Mouse (Mus musculus): ENCODE data around the gene Macrod1. TPM values are rescaled to one million over a fixed set of nuclear protein-coding genes. Genes with fewer than 3 reads are reported as not detected.

The Macrod1 gene
- polyA plus RNA-seq, 1 experiment, result 61.7 TPM

- Histone ChIP-seq H3K4me3 (ENCODE audit: insufficient read depth, low read depth, low read length) (no peak overlapping the region), H3K36me3 (ENCODE audit: control insufficient read depth, insufficient read depth, low read length) (no peaks in the 10 kb centered on the region), H3K4me1 (ENCODE audit: control insufficient read depth, insufficient read depth, low read length) (peaks cover 18% of the 10 kb centered on the region), H3K27me3 (replicated peaks; ENCODE audit: control insufficient read depth, insufficient read depth, low read length) (no peaks in the 10 kb centered on the region), H3K27ac (ENCODE audit: insufficient read depth, low read depth, low read length) (no peak overlapping the region)
- WGBS, result 33% methylated on average over 6 of the region's 6 CpGs
- TF ChIP-seq POLR2A (IDR thresholded peaks at IDR 0.05; ENCODE audit: low read depth, low read length) (no peak), CTCF (conservative IDR thresholded peaks at IDR 0.05; ENCODE audit: insufficient read depth, insufficient read length, low read depth, low read length) (peak; percentile 55)
- peak; percentile 73 for DNase-seq
Measured at GRCm38 (mm10) chr19:7108114-7108905, 51.7 kb downstream of the Macrod1 start.

- TF ChIP-seq POLR2A (IDR thresholded peaks at IDR 0.05; ENCODE audit: low read depth, low read length), result no peak
- no peak for TF ChIP-seq CTCF (conservative IDR thresholded peaks at IDR 0.05; ENCODE audit: insufficient read depth, insufficient read length, low read depth, low read length)
- Histone ChIP-seq H3K27me3 (replicated peaks; ENCODE audit: control insufficient read depth, insufficient read depth, low read length) (no peaks in the 10 kb centered on the region), H3K27ac (ENCODE audit: insufficient read depth, low read depth, low read length) (no peak overlapping the region), H3K4me3 (ENCODE audit: insufficient read depth, low read depth, low read length) (no peak overlapping the region), H3K36me3 (ENCODE audit: control insufficient read depth, insufficient read depth, low read length) (no peaks in the 10 kb centered on the region), H3K4me1 (ENCODE audit: control insufficient read depth, insufficient read depth, low read length) (peaks cover 18% of the 10 kb centered on the region)
- DNase-seq, result no peak
- whole genome bisulfite sequencing, result 61% methylated on average over 5 of the region's 5 CpGs
Measured at GRCm38 (mm10) chr19:7110097-7110496, 53.5 kb downstream of the Macrod1 start.

GRCm38 (mm10) chr19:7110875-7111274, 54.3 kb downstream of the Macrod1 start:
- 32% methylated on average over 6 of the region's 6 CpGs for WGBS
- H3K36me3 ChIP-seq (ENCODE audit: control insufficient read depth, insufficient read depth, low read length), result no peaks in the 10 kb centered on the region
- no peak for DNase-seq
- H3K4me3 ChIP-seq (ENCODE audit: insufficient read depth, low read depth, low read length), result no peak overlapping the region
- peaks cover 18% of the 10 kb centered on the region for H3K4me1 ChIP-seq (ENCODE audit: control insufficient read depth, insufficient read depth, low read length)
- TF ChIP-seq CTCF (conservative IDR thresholded peaks at IDR 0.05; ENCODE audit: insufficient read depth, insufficient read length, low read depth, low read length) (no peak), POLR2A (IDR thresholded peaks at IDR 0.05; ENCODE audit: low read depth, low read length) (no peak)
- H3K27me3 ChIP-seq (replicated peaks; ENCODE audit: control insufficient read depth, insufficient read depth, low read length), result no peaks in the 10 kb centered on the region
- H3K27ac ChIP-seq (ENCODE audit: insufficient read depth, low read depth, low read length), result no peak overlapping the region

- H3K4me1 ChIP-seq (ENCODE audit: control insufficient read depth, insufficient read depth, low read length), result peaks cover 18% of the 10 kb centered on the region
- 80% methylated on average over 6 of the region's 6 CpGs for WGBS
- H3K4me3 ChIP-seq (ENCODE audit: insufficient read depth, low read depth, low read length), result no peak overlapping the region
- no peaks in the 10 kb centered on the region for H3K36me3 ChIP-seq (ENCODE audit: control insufficient read depth, insufficient read depth, low read length)
- H3K27ac ChIP-seq (ENCODE audit: insufficient read depth, low read depth, low read length), result no peak overlapping the region
- DNase-seq, result no peak
- no peak for TF ChIP-seq POLR2A (IDR thresholded peaks at IDR 0.05; ENCODE audit: low read depth, low read length)
- TF ChIP-seq CTCF (conservative IDR thresholded peaks at IDR 0.05; ENCODE audit: insufficient read depth, insufficient read length, low read depth, low read length), result no peak
- no peaks in the 10 kb centered on the region for H3K27me3 ChIP-seq (replicated peaks; ENCODE audit: control insufficient read depth, insufficient read depth, low read length)
Measured at GRCm38 (mm10) chr19:7111309-7111708, 54.7 kb downstream of the Macrod1 start.

GRCm38 (mm10) chr19:7111710-7112109, 55.1 kb downstream of the Macrod1 start:
- Histone ChIP-seq H3K27me3 (replicated peaks; ENCODE audit: control insufficient read depth, insufficient read depth, low read length) (no peaks in the 10 kb centered on the region), H3K27ac (ENCODE audit: insufficient read depth, low read depth, low read length) (no peak overlapping the region), H3K4me3 (ENCODE audit: insufficient read depth, low read depth, low read length) (no peak overlapping the region), H3K4me1 (ENCODE audit: control insufficient read depth, insufficient read depth, low read length) (peaks cover 18% of the 10 kb centered on the region), H3K36me3 (ENCODE audit: control insufficient read depth, insufficient read depth, low read length) (no peaks in the 10 kb centered on the region)
- DNase-seq, result no peak
- TF ChIP-seq CTCF (conservative IDR thresholded peaks at IDR 0.05; ENCODE audit: insufficient read depth, insufficient read length, low read depth, low read length), result no peak
- TF ChIP-seq POLR2A (IDR thresholded peaks at IDR 0.05; ENCODE audit: low read depth, low read length), result no peak
- 59% methylated on average over 4 of the region's 4 CpGs for WGBS

GRCm38 (mm10) chr19:7112628-7113027, 56.0 kb downstream of the Macrod1 start:
- H3K27ac ChIP-seq (ENCODE audit: insufficient read depth, low read depth, low read length), result no peak overlapping the region

GRCm38 (mm10) chr19:7113574-7113973, 57.0 kb downstream of the Macrod1 start:
- H3K27ac ChIP-seq (ENCODE audit: insufficient read depth, low read depth, low read length), result no peak overlapping the region
- H3K4me3 ChIP-seq (ENCODE audit: insufficient read depth, low read depth, low read length), result no peak overlapping the region
- DNase-seq, result no peak
- no peaks in the 10 kb centered on the region for H3K36me3 ChIP-seq (ENCODE audit: control insufficient read depth, insufficient read depth, low read length)
- 64% methylated on average over 14 of the region's 14 CpGs for WGBS
- no peaks in the 10 kb centered on the region for H3K27me3 ChIP-seq (replicated peaks; ENCODE audit: control insufficient read depth, insufficient read depth, low read length)
- no peak for TF ChIP-seq CTCF (conservative IDR thresholded peaks at IDR 0.05; ENCODE audit: insufficient read depth, insufficient read length, low read depth, low read length)
- no peak for TF ChIP-seq POLR2A (IDR thresholded peaks at IDR 0.05; ENCODE audit: low read depth, low read length)
- peaks cover 13% of the 10 kb centered on the region for H3K4me1 ChIP-seq (ENCODE audit: control insufficient read depth, insufficient read depth, low read length)

More at GRCm38 (mm10) chr19:7112628-7113027, 56.0 kb downstream of the Macrod1 start:
- no peak overlapping the region for H3K4me3 ChIP-seq (ENCODE audit: insufficient read depth, low read depth, low read length)
- 76% methylated on average over 3 of the region's 3 CpGs for WGBS
- H3K27me3 ChIP-seq (replicated peaks; ENCODE audit: control insufficient read depth, insufficient read depth, low read length), result no peaks in the 10 kb centered on the region
- DNase-seq, result no peak
- peaks cover 16% of the 10 kb centered on the region for H3K4me1 ChIP-seq (ENCODE audit: control insufficient read depth, insufficient read depth, low read length)
- no peaks in the 10 kb centered on the region for H3K36me3 ChIP-seq (ENCODE audit: control insufficient read depth, insufficient read depth, low read length)
- TF ChIP-seq CTCF (conservative IDR thresholded peaks at IDR 0.05; ENCODE audit: insufficient read depth, insufficient read length, low read depth, low read length), result no peak
- no peak for TF ChIP-seq POLR2A (IDR thresholded peaks at IDR 0.05; ENCODE audit: low read depth, low read length)
